Mouse (Mus musculus) mesoderm, embryonic 11.5 days (tissue): ENCODE measurements around the gene Lrig2.
"Not testable (repeated sequence)": the region's sequence is repeated elsewhere in the genome, so short reads cannot be mapped to it uniquely, and the experiment has no call there.

Source experiments
- DNase-seq: peaks from one replicate; pipeline ENCODE4 v3.0.0-alpha.2; 2012; ENCODE audit warnings: low read depth, low spot score

The Lrig2 gene

DNA sequence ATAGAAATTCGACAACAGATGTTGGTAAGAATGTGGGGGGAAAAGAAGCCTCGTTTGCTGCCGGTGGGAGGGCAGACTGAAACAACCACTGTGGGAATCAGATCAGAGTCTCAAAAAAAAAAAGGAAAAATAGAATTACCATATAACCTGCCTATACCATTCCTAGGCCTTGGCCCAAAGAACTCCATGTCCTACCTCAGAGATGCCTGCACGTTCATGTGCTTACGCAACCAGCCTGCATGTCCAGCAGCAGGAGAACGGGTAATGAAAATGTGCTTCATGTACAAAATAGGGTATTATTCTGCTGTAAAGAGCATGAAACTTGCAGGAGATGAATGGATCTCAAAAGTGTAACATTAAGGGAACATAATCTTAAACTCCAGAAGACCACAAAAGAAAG, 79.1 kb downstream of the Lrig2 start:
- DNase-seq = no peak

DNA sequence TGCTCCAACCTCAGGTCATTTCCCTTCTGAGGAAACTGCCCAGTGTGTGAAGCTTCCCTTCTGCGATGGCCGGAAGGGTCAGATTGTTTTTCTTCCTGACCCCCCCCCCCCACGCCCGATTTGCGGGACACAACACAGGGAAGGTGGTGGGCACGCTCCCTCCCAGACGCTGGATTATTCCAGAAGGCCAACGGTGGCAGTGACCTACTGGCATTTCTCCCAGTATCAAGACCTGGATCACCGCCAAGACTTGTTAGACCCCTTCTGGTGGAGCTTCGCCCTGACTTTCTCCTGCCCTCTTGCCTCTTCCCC, 79.9 kb downstream of the Lrig2 start:
- peak; percentile 11 for DNase-seq

DNA sequence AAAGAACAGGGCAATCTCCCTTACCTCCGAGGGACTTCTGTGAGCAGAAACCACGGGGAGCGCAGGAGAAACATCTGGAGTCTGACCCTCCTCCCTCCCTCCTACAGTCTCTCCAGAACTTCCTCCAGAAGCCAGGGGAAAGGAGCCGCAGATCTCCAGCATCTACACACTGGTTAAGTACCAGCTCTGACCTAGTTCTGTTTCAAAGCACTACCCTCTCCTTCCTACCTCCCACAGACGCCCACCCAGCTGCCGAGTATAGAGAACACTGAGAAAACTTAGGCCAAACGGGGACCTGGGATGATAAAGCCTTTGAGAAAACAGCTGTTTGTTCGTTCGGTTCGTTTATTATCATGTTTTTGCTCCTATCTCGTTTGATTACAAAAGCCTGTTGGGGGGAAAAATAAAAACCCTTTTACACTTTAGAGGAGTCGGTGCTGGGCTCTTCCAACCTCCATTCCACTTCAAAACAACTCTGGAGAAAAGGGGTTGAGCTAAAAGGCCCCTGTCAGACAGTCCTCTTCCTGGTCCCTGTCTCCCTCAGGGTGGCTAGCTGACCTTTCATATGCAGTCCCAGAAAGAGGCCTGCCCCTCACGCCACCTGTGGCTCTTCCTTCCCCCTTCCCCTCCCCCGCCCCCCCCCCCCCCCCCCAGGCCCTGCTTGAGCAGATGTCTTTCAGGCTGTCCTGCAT, 80.4 kb downstream of the Lrig2 start:
- no peak for DNase-seq

DNA sequence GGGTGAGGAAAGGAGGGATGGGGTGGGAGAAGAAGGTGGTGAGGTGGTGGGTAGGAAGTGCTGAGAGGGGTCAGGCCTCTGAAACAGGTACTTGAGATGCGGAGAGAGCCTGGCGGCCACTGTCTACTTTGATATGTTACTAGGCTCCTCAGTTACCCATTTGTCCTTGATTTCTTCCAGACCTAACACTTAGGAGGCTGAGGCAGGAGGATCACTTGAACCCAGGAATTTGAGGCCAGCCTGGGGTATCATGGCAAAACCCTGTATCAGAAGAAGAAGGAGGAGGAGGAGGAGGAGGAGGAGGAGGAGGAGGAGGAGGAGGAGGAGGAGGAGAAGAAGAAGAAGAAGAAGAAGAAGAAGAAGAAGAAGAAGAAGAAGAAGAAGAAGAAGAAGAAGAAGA, 84.4 kb downstream of the Lrig2 start:
- not testable (repeated sequence) for DNase-seq

DNA sequence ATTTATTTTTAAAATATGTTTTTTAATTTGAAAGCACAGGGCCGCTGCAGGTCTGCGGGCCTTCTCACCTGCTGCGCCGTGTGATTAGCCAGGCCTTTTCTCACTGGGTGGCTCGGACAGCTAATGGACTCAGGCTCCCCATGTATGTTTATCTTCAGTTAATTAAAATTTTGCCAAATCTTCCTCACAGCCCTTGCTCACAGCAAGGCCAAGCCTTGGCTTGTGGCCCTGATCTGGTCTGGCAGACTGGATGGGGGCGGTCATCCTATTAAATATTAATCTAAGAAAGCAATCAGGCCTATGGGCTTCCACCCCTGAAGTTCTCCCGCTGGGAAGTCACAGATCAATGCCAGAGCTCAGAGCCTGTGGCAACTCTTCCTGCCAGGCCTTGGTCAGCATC, 87.4 kb downstream of the Lrig2 start:
- DNase-seq = no peak

DNA sequence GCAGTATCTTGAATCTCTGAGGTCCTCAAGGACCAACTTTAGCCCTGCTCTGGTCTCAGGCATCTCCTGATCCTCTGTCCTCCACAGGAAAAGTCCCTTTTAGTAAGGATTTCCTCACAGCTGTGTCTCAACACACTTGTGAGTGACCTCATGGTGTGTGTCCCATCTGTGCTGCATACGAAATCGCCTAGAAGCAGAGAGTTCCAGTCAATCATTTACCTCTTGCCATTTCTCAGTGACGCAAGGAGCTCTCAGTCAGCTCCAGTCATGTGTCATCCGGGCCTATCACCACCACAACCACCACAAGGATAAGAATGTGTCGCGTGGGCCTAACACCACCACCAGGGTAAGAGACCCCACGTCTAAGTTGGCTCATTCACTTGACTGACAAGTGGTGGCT, 90.8 kb downstream of the Lrig2 start:
- DNase-seq = no peak

DNA sequence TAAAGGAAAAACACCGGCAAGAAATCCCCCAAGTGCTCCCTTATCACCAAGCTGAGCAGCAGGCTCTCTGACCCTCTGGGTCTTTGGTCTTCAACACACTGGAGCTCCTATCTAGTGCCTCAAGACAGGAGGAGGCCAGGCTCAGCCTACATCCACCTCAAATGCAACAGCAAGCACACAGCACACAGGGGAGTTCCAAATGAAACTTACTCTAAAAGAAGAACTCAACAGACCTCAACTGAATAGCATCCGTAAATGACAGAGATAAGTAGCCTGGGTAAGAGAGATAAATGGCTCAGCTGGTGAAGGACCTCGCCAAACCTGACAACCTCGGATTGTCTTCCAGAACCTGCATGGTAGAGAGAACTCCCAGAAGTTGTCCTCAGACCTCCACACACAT, 91.7 kb downstream of the Lrig2 start:
- no peak for DNase-seq

DNA sequence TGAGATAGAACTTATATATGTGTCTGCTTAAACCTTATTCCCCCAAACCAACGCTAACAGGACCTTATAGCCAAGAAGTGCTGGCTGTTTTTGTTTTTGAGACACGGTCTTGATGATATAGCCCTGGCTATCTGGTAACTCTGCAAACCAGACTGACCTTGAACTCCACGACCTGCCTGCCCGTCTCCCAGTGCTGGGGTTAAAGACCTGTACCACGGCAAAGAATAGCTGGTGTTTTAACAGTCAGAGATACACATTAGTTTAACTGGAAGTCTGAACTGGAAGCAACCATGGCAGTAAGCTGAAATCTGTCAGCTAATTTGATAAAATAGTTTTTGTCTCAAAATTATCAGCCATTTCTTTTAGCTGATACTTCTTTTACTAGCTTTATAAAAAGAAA, 94.9 kb downstream of the Lrig2 start:
- no peak for DNase-seq

DNA sequence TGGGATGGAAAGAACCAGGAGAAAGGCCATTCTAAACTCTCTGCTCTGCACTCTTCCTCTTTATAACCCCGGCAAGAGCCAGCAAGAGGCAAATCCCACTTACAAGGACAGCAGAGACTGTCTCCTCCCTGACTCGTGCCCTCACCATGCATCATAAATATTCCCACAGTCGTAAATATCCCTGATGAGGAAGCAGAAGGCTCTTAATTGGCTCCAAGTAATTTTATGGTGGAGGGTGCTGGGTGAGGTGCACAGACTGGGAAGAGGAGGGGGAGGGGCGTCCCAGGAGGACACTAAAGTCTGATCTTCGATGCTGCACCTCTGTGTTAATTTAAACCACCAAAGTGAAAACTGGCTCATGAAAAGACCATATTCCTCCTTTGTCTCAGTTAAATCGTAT, 99.2 kb downstream of the Lrig2 start:
- DNase-seq = no peak

DNA sequence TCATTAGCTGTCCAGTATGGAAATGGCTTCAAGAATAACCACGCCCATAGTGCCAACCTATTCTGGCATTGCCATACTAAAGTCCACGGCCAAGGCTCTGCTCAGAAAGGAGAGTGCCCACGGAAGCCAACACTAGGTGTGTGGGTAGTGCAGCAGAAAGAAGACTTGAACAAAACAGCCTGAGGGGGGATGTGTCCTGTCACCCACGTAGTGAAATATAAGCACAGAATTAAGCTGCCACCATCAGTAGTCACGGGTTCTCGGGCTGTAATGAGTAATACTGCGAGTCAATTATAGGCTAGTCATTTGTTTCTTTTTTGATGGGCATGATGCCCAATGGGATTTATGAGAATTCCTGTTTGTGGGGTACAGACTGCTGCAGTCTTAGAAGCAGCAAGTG, 104.2 kb downstream of the Lrig2 start:
- no peak for DNase-seq

DNA sequence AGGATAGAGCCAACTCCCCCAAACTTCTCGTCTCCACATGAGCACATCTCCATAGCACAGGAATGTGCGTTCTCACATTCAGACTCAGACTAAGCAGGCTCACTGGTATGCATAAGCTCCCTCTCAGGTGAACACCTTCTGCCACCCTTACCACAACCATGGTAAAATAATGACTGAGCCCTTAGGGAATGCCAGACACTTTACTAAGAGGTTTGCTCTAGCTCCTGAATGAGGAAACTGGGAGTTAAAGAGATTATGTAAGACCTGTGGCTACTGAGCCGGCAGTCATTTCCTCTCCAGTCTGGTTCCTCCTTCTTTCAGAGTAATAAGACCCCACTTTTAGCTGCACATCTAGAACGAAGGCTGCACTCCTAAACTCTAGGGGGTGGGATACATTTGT, 108.1 kb downstream of the Lrig2 start:
- no peak for DNase-seq

DNA sequence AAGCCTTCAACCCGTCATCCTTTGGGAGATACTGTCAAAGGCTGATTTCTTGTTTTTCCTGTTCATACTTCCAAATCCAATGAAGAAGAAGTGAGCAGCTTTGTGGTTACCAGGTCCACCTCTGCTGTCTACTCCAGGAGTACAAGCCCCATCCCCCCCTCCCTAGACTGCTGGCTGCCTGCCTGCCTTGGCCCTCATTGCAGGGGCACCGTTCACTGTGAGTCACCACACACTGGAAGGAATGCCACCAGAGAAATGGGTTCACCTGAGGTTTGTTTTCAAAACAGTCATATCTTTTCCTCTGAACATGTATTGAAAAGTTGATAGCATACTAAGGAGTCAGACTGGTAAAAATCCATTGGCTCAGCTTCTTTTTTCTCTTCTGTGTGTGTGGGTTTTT, 110.5 kb downstream of the Lrig2 start:
- no peak for DNase-seq

DNA sequence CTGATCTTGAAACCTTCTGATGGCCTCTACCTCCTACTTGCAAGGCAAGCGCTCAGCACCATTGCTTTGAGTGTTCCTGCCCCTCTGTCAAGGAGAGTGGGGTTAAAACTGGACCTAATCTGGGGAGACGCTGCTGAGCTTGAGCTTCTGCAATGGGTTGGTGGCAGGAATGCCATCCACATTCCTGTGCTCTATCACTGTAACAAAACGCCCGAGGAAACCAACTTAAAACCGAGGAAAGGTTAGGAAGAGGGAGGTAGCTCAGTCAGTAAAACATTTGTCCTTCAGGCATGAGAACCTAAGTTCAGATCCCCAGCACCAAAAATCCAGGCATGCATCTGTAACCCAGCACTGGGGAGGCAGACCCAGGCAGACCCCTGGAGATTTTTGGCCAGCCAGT, 111.6 kb downstream of the Lrig2 start:
- DNase-seq = no peak

DNA sequence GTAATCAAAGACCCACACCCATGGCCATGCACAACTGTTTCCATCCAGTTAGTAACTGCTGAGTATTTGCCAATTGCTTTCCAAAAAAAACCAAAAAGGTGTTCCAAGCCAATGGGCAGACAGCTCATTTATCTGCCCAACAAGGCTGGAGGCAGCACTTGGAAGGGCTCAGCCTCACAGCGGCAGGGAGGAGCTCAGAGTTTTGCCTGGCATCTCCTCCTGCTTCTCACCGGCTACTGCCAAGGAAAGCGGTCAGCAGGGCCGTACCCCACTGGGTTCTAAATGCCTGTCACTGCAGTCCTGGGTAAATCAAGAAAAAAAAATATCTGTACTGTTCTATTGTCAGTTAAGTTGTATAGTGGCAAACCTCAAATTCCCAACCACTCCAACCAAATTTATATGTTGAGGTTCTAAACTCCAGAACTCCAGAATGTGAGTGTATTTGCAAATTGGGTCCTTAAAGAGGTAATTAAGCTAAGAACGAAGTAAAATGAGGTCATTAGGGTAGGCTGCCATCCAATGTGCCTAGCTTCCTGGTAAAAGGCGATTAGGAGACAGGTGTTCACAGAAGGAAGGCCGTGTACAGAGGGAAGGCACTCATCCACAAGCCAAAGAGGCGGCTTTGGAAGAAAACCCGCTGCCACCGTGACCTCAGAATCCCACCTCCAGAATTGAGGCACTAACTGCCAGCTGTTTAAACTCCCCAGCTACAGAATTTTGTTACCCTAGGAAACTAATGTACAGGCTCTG, 112.2 kb downstream of the Lrig2 start:
- no peak for DNase-seq

DNA sequence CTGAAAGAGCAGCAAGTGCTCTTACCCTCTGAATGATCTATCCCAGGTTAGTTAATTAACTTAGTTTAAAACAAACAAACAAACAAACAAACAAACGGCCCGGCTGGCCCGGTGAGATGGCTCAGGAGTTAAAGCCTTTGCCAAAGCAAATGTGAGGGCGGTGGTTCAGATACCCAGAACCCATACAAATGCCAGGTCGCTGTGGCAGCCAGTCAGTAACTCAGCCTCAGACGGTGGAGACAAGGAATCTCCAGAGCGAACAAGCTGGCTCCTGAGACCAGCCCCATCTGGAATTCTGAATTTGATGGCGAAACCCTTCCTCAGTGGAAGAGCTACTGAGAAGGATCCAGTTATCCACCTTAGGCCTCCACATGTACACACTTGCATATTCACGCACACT, 114.4 kb downstream of the Lrig2 start:
- DNase-seq = no peak

DNA sequence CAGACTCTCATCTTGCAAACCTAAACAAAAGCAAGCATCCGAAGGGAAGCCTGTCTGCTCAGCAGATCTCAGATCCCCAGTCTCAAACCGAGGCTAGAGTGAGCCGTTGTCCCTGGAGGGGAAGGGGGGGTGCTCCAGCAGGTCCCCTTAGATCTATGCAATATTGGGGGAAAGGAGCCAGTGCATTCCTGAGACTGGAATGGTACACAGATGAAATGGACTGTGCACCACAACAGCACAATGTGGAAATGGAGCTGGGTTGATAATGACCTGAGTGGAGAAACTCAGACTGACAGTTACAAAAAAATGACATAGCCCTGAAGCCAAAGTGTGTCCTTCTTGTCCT, 115.0 kb downstream of the Lrig2 start:
- no peak for DNase-seq

DNA sequence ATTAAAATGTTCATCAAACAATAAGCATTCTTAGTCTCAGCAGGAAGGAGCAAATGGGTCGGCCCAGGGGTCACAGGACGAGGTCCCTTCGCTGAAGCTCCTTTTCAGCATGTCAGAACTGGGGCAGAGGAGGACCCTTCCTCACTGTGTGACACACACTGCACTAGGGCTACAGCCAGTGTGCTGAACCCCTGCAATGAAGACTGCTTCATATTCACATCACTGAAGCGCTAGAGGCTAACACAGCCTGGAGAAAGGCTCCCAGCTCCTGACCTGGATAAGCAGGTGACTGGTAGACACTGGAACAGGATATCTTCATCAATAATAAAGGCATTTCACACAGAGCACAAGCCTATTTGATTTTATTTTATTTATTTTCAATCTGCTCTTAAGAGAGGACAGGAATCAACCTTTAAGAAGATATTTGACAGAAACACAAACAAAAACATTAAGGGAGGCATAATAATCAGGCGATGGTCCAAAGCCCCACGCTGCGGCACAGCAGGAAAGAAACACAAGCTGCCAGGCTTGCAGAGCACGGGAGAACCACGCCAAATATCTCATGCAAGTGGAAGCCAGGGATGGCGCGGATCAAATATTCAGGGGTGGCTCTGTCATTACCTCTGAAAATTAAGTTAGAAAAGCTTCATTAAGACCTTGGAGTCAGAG, 115.5 kb downstream of the Lrig2 start:
- DNase-seq = no peak

DNA sequence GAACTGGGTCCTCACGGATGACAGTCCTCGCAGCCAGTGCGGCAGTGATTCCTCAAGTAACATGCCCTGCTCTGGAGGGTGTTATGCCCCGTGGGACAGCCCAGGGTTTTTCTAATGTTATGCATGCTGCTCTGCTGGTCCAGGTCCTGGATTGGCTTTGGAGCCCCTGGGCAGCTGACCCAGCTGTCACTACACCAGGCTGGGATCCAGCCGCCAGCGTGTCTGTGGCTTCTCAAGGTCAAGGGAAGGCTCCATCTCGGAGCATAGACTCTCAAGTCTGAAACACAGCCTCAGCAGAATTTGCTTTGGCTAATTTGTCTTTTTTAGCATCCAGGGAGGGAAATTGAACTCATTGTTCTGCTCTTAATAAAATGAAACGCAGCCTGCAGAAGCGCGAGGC, 121.6 kb downstream of the Lrig2 start:
- no peak for DNase-seq

DNA sequence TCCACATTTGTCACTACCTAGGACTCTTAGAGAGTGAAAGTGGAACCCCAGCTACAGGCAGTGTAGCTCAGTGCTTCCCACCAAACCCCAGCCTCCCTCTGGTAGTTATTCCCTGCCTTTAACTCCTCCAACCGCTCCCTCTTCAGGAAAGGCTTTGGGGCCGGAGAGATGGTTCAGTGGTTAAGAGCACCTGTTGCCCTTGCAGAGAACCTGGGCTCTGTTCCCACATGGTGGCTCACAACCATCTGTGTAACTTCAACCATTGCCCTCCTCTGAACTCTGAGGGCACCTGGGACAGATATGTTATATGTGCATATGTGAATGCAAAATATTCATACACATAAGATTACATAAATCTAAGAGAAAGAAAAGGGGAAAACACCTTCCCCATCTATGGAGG, 122.3 kb downstream of the Lrig2 start:
- no peak for DNase-seq

DNA sequence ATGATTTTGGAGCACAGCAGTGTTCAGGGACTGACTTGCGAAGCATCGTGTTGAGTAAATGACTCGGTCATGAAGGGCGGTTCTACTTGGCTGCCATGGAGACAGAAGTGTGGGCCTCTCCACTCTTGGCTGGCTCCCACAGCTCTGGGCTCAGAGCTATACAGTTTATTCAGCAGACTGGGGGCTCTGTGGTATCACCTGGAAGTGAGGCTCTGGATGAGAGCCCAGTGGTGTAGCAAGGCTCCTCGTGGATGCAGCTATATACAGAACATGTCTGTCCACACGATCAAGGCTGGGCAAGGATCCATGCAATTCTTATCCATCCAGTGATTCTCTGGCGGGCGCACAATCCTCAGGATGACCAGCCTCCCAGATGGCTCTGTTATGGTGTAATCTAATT, 126.1 kb downstream of the Lrig2 start:
- no peak for DNase-seq

DNA sequence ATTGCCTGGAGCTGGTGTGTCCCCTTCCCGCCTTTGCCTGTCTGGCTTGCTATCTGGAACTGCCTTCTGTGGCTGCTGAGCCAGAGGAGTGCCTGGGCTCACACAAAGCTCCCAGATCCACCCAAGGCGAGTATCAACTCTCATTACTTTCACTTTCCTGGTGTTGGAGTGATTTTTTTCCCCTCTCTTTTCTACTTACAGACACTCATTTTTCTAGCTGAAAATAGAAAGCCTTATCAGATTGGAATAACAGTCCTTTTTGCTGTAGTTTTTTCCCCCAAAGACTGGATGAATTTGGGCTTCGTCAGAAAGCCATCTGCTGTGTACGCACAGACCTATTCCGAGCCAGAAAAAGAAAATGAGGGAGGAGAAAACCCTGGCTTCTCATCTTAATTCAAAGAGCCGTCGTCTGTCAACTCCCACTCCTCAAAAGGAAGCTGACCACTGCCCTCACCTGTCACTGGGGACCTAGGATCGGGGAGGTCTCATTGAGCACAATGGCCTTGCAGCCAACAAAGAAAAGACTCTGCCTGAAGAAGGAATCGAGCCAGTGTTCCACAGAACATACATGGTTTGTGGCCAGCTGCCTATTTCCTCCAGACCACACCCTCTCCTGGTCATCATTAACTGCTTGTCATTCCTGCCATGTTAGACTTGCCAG, 127.9 kb downstream of the Lrig2 start:
- DNase-seq = no peak

DNA sequence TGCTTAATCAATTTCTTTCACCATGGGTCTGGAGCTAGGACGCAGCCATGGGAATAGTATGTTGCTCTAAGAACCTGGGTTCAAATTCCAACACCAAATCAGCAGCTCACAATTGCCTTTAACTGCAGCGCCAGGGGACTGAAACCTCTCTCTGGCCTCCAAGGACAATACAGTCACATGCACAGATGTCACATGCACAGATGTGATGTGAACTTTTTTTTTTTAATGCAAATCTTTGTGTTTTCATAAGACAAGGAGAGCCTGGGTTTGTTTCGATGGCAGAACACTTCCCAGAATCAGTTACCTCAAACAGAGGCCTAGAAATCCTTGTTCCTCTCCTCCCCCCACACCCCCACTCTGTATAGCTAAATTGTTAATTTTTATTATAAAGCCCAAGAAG, 133.5 kb downstream of the Lrig2 start:
- DNase-seq = no peak

DNA sequence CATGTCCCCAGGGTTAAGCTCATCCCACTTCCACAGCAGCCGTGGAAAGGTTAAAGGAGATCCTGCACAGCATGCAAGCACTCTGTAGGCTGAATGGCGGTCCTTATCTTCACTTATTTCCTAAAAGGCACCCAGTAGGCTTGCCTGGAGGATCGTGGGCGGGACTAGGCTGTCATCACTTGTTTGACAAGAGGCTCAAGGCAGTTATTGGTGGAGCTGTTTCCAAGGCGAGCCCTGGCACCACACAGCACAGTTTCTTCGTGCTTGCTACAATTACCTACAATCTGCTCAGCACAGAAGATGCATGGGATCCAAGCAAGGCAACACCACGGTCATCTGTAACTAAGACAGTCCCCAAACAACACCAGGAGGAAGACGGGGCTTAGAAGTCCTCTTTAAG, 137.8 kb downstream of the Lrig2 start:
- DNase-seq = no peak
